Mouse (Mus musculus) hindbrain, embryonic 12.5 days (tissue): ENCODE measurements around the gene Vmn1r19. TPM values are rescaled to one million over a fixed set of nuclear protein-coding genes. Genes with fewer than 3 reads are reported as not detected.
"Not testable (repeated sequence)": the region's sequence is repeated elsewhere in the genome, so short reads cannot be mapped to it uniquely, and the experiment has no call there.

Source experiments
- ATAC-seq: fragments of 200-750 bp; cut with Nextera tagmentation; 2 replicates; pipeline ENCODE4 v1.8.0; 2017; ENCODE audit warnings: moderate TSS enrichment; ENCODE audit not compliant: low FRiP score
- H3K27ac ChIP-seq: fragments of 300-500 bp; sonication (generic); 2 replicates; pipeline ENCODE4 v1.5.1; 2016; ENCODE audit warnings: mild to moderate bottlenecking
- H3K27me3 ChIP-seq: fragments of 300-500 bp; sonication (generic); 2 replicates; pipeline ENCODE4 v1.6.1; 2016; ENCODE audit warnings: mild to moderate bottlenecking
- H3K36me3 ChIP-seq: fragments of 300-500 bp; sonication (generic); 2 replicates; pipeline ENCODE4 v1.6.1; 2016; ENCODE audit warnings: mild to moderate bottlenecking
- H3K4me1 ChIP-seq: fragments of 300-500 bp; sonication (generic); 2 replicates; pipeline ENCODE4 v1.6.1; 2016
- H3K4me2 ChIP-seq: fragments of 300-500 bp; sonication (generic); replicated peaks from 2 replicates; pipeline ENCODE4 v1.6.1; 2016; ENCODE audit warnings: mild to moderate bottlenecking
- H3K4me3 ChIP-seq: fragments of 300-500 bp; sonication (generic); 2 replicates; pipeline ENCODE4 v1.5.1; 2016; ENCODE audit warnings: mild to moderate bottlenecking
- H3K9ac ChIP-seq: fragments of 300-500 bp; sonication (generic); 2 replicates; pipeline ENCODE4 v1.6.1; 2016; ENCODE audit warnings: mild to moderate bottlenecking, moderate library complexity
- H3K9me3 ChIP-seq: fragments of 300-500 bp; sonication (generic); replicated peaks from 2 replicates; pipeline ENCODE4 v1.6.1; 2016; ENCODE audit warnings: mild to moderate bottlenecking
- WGBS: fragments of 180-500 bp; shearing (Covaris S2); methylation state at CpG from one replicate; pipeline ENCODE4 v1.1.7; 2016; 5-methylcytosine and 5-hydroxymethylcytosine counted together
- polyA plus RNA-seq: library from polyadenylated mRNA; unstranded; fragments of >200 nt; fragmentation: Nextera tagmentation; extraction: Ambion mirVana; gene quantifications from 2 replicates; pipeline ENCODE4 v1.2.1, GENCODE M21; 2016

The Vmn1r19 gene
- not detected in 2 replicates for polyA plus RNA-seq

GRCm38 (mm10) chr6:57403480-57403879 lies at the start of gene Vmn1r19:
Gene Vmn1r19, plus strand, starts transcription at chr6:57403780.
- not testable (repeated sequence) for H3K36me3 ChIP-seq, H3K4me3 ChIP-seq, H3K27me3 ChIP-seq, ATAC-seq, H3K9me3 ChIP-seq, H3K4me2 ChIP-seq, H3K4me1 ChIP-seq, H3K27ac ChIP-seq, H3K9ac ChIP-seq
- 78% methylated on average over 3 of the region's 3 CpGs for WGBS

GRCm38 (mm10) chr6:57356864-57357263 lies 46.7 kb upstream of the Vmn1r19 start:
- Histone ChIP-seq H3K36me3 (no peaks in the 10 kb centered on the region), H3K4me1 (no peaks in the 10 kb centered on the region), H3K9me3 (no peaks in the 10 kb centered on the region), H3K4me2 (no peak overlapping the region), H3K27me3 (no peaks in the 10 kb centered on the region), H3K27ac (no peak overlapping the region), H3K4me3 (no peak overlapping the region), H3K9ac (no peak overlapping the region)
- ATAC-seq = no peak
- 90% methylated on average over 2 of the region's 2 CpGs for WGBS

GRCm38 (mm10) chr6:57363627-57364026 lies 40.0 kb upstream of the Vmn1r19 start, which contains the start of gene Vmn1r17:
Gene Vmn1r17, minus strand, starts transcription at chr6:57363727.
- Histone ChIP-seq H3K4me1 (no peaks in the 10 kb centered on the region), H3K27ac (no peak within 1 kb of the TSS), H3K4me2 (no peak within 1 kb of the TSS), H3K36me3 (no peaks in the 10 kb centered on the region), H3K9ac (no peak within 1 kb of the TSS), H3K4me3 (no peak within 1 kb of the TSS), H3K27me3 (no peaks in the 10 kb centered on the region), H3K9me3 (no peaks in the 10 kb centered on the region)
- 92% methylated on average over 1 of the region's 1 CpGs for WGBS
- ATAC-seq = no peak

- H3K4me1 ChIP-seq, H3K27ac ChIP-seq, H3K9ac ChIP-seq, H3K27me3 ChIP-seq, ATAC-seq, H3K36me3 ChIP-seq, H3K9me3 ChIP-seq, H3K4me2 ChIP-seq, H3K4me3 ChIP-seq: not testable (repeated sequence)
- 92% methylated on average over 1 of the region's 1 CpGs for WGBS
Measured at GRCm38 (mm10) chr6:57365866-57366265, 37.7 kb upstream of the Vmn1r19 start.

- 79% methylated on average over 1 of the region's 1 CpGs for WGBS
- Histone ChIP-seq H3K4me3 (no peak overlapping the region), H3K9ac (no peak overlapping the region), H3K9me3 (no peaks in the 10 kb centered on the region), H3K27ac (no peak overlapping the region), H3K4me1 (no peaks in the 10 kb centered on the region), H3K27me3 (no peaks in the 10 kb centered on the region), H3K4me2 (no peak overlapping the region), H3K36me3 (no peaks in the 10 kb centered on the region)
- ATAC-seq = no peak
Measured at GRCm38 (mm10) chr6:57367496-57367895, 36.1 kb upstream of the Vmn1r19 start.

- no peaks in the 10 kb centered on the region for H3K36me3 ChIP-seq
- no peaks in the 10 kb centered on the region for H3K4me1 ChIP-seq
- no peak within 1 kb of the TSS for H3K4me3 ChIP-seq
- H3K4me2 ChIP-seq = no peak within 1 kb of the TSS
- no peak within 1 kb of the TSS for H3K27ac ChIP-seq
- ATAC-seq = no peak
- H3K27me3 ChIP-seq = no peaks in the 10 kb centered on the region
- no peak within 1 kb of the TSS for H3K9ac ChIP-seq
- H3K9me3 ChIP-seq = no peaks in the 10 kb centered on the region
Measured at GRCm38 (mm10) chr6:57395683-57396082, 7.9 kb upstream of the Vmn1r19 start, which contains the start of gene Vmn1r18. Gene Vmn1r18, minus strand, starts transcription at chr6:57395783.

- H3K27me3 ChIP-seq = no peaks in the 10 kb centered on the region
- WGBS = 87% methylated on average over 1 of the region's 1 CpGs
Measured at GRCm38 (mm10) chr6:57428630-57429029, 25.1 kb downstream of the Vmn1r19 start, which contains the start of gene Vmn1r20. Gene Vmn1r20, plus strand, starts transcription at chr6:57428930.

GRCm38 (mm10) chr6:57431196-57431595 lies 27.6 kb downstream of the Vmn1r19 start:
- H3K9me3 ChIP-seq = no peaks in the 10 kb centered on the region
- H3K4me3 ChIP-seq = no peak overlapping the region
- H3K4me2 ChIP-seq = no peak overlapping the region
- no peak for ATAC-seq
- H3K9ac ChIP-seq = no peak overlapping the region
- H3K27ac ChIP-seq = no peak overlapping the region
- no peaks in the 10 kb centered on the region for H3K4me1 ChIP-seq
- H3K36me3 ChIP-seq = no peaks in the 10 kb centered on the region
- WGBS = 87% methylated on average over 1 of the region's 1 CpGs
- no peaks in the 10 kb centered on the region for H3K27me3 ChIP-seq

More at GRCm38 (mm10) chr6:57428630-57429029, 25.1 kb downstream of the Vmn1r19 start, which contains the start of gene Vmn1r20:
- H3K4me3 ChIP-seq = no peak within 1 kb of the TSS
- ATAC-seq = no peak
- H3K4me1 ChIP-seq = no peaks in the 10 kb centered on the region
- H3K27ac ChIP-seq = no peak within 1 kb of the TSS
- no peaks in the 10 kb centered on the region for H3K9me3 ChIP-seq
- no peaks in the 10 kb centered on the region for H3K36me3 ChIP-seq
- no peak within 1 kb of the TSS for H3K9ac ChIP-seq
- H3K4me2 ChIP-seq = no peak within 1 kb of the TSS

Other genes starting within 250 kb of the Vmn1r19 start
- not detected in 2 replicates for gene Vmn1r12, start 246.9 kb upstream of the Vmn1r19 start, polyA plus RNA-seq
- not detected in 2 replicates for gene Vmn1r13, start 200.5 kb upstream of the Vmn1r19 start, polyA plus RNA-seq
- gene Vmn1r14, start 172.1 kb upstream of the Vmn1r19 start, polyA plus RNA-seq = not detected in 2 replicates
- not detected in 2 replicates for gene Vmn1r15, start 145.8 kb upstream of the Vmn1r19 start, polyA plus RNA-seq
- gene Vmn1r16, start 74.3 kb upstream of the Vmn1r19 start, polyA plus RNA-seq = not detected in 2 replicates
- gene Vmn1r17, start 40.1 kb upstream of the Vmn1r19 start, polyA plus RNA-seq = not detected in 2 replicates
- not detected in 2 replicates for gene Vmn1r18, start 8.0 kb upstream of the Vmn1r19 start, polyA plus RNA-seq
- gene Vmn1r20, start 25.1 kb downstream of the Vmn1r19 start, polyA plus RNA-seq = not detected in 2 replicates
- gene Ppm1k, start 131.7 kb downstream of the Vmn1r19 start, polyA plus RNA-seq = 7.3 and 7.4 TPM in 2 replicates
- gene Herc6, start 177.2 kb downstream of the Vmn1r19 start, polyA plus RNA-seq = 1.3 and 1.9 TPM in 2 replicates